Mouse (Mus musculus): ENCODE measurements at regions not wholly inside any gene's neighbourhood (a gene's known extent, or its start where the extent isn't known, plus 50 kb on each side); places are given as distances from the start of the nearest gene placed in this dataset.

GRCm38 (mm10) chr11:44156490-44157345 is 243.1 kb upstream of the Il12b start:
- DNase-seq, result no peak

DNA sequence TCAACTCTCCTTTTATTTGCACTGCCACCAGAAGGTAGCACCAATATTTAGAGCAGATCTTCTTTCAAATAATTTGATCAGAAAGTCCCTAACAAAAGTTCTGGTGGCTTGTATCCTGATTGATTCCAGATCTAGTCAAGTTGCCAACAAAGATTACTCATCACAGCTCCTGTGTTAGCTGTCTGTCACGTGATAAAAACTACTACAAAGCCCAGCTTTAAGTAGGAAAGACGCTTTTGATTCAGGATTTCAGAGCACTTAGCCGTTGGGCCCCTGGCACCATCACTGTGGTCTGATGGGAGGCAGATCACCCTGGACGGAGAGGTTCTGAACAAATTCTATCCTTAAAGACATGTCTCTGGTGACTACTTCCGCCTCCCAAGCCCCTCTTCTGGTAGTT is 241.6 kb upstream of the Il12b start:
- DNase-seq, result no peak

DNA sequence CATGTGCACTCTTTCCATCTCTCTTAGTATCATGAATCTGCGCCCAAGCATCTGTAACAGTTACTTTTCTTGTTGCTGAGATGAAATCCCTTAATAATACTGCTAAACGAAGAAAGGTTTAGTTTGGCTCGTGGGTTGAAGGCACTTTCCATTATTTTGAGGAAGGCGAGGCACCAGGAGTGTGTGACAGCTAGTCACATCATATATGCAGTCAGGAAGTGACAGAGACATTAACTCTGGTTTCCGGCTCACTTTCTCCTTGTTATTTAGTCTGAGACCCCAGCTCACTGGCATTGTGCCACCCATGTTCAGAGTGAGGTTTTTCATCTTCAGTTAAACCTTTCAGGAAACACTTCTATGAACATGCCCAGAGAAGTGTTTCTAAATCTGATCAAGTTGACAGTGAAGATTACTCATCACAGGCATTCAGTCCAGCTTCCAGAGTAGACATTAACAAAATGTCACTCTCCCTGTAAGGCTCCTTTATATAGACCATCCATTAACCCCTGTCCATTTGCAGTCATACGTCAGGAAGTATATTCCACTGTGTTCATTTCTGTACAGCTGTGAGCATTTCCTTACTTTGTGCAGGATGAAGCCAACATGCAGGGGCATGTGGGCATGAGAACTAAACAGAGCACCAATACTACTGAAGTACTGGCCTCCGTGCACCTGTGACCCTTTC is 238.0 kb upstream of the Il12b start:
- DNase-seq, result no peak

GRCm38 (mm10) chr11:44163049-44163448 is 236.8 kb upstream of the Il12b start:
- no peak for DNase-seq

GRCm38 (mm10) chr11:44163748-44164147 is 236.1 kb upstream of the Il12b start:
- DNase-seq, result no peak

DNA sequence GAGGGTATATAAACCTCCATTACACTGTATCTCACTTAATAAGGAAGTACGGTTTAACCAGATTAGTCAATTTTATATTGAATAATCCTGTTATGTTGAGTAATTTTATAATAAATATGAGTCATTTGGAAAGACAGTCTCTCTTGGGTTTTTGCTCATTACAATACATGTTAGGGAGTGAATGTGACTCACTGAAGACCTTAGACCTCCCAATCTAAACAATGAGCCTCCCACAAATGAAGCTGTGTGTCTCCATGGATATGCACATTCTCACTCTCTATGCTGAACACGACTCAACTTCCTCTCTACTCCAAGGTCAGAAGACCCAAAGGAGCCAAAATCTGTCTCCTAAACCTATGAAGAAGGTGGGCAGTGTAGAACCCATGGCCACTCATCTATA is 235.7 kb upstream of the Il12b start:
- DNase-seq, result no peak

DNA sequence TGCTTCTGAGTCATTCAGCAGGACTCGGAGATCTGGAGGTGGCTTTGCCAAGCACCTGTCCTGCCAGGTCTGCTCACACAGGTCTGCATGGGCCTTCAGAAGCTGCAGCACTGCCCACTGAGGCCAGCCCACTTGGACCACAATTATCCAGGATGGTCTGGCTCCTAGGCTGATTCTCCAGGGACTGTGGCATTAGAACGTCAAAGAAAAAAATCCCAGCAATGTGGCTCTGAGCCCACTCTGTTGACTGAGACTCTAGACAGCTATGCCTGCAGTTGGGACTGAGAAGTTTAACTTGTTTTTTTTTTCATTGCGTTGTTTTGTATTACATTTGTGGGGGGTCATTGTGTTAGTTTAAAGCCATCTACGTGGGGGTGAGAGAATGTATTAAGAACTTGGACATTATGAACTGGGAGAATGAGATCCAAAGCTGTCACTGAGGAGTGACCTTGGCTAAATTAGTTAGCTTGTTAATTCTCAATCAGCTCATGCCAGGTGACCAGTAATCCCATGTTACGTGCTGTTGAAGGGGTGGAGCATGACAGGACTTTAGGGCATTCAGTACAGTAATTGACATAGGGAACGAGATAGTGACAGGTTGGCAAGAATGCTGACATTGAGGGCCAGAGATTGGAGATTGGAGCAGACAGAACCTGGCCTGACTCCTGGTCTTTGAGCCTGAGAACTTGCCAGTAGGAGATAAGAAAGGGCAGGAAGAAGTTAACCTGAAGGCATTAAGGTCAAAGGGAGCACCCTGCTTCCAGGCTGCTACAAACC is 232.0 kb upstream of the Il12b start:
- DNase-seq, result peak; percentile 51 to 68

DNA sequence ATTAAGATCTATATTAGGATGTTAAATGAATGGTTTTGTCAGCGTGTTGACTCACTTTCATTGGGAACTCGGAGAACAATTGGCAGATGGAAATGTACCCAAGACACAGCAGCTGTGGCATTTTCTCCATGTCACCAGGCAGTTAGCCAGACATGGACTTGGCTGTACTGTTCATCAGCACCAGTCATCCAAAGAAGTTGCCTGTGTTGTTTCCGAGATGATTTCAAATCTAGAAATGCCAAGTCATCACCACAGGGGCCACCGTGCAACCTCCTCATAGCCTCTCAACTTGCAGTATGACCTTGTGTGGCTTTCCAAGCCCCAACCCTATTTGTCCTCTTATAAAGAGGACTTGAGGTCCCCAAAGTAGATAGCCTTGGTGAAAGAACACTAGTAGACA is 227.4 kb upstream of the Il12b start:
- DNase-seq, result peak; percentile 42 to 61

- no peak for DNase-seq
Observed at GRCm38 (mm10) chr11:44173196-44173595, 226.7 kb upstream of the Il12b start.

GRCm38 (mm10) chr11:44174548-44174947 is 225.3 kb upstream of the Il12b start:
- DNase-seq, result no peak

GRCm38 (mm10) chr11:44179711-44180110 is 220.2 kb upstream of the Il12b start:
- no peak for DNase-seq

DNA sequence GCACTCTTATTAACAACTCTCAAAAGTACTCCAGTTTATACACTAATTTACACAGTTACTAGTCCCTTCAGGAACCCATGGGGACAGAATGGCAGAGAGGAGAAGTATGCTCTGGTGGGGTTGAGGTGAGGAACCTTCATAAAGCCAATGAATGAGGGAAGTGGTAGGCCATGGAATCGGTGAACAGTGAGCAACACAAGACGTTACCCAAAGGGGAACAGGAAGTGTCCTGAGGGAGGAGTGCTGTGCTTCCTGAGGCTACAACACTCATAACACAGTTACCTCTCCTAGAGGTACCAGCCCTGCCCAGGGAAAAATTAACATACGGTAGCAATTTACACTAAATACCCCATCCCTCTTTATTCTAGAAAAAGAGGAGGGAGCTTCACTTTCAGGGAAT is 216.0 kb upstream of the Il12b start:
- DNase-seq, result no peak

DNA sequence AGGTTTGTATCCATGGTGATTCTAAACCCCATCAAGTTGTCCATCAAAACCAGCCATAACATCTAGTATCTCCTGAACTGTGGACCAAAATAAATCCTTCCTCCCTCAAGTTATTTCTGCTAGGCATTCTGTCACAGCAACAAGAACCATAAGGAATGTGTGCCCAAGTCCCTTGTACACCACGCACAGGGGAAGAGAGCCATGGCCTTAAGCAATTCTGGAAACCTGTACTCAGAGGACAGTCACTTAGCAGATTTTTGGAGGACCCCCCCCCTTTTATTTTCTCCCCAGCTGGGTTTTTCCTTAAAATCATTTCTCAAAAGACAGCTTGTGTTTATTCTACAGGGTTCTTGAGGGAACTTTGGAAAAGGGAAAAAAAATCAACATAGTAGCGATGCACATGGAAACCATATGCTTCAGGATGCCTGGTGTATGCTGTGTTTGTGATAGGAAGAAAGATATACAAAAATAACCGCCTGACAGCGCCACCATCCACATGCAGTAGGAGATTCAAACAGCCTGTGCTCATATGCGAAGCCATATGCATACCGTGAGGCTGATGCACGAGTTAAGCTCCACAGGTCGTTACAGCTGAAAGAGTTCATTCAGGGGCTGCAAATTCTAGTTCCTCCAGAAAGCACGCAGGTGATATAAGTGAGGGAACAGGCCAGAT is 214.5 kb upstream of the Il12b start:
- no peak for DNase-seq

DNA sequence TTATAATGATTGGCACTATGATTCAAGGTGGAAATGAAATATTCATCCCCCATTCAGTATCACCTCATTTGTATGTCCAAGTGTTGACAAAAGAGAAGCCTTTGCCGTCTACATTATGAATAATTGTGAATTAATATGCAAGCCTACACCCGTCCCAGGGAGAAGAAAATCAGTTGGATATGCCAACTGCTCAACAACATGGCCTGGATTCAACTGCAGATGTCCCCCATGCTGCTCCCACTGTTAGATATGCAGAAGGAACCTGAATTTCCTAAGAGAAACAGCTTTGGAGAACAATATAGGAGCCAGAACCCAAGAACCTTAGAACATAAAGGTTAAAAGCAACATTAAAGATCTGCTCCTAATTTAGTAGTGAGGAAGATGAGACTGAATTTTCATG is 211.7 kb upstream of the Il12b start:
- no peak for DNase-seq

DNA sequence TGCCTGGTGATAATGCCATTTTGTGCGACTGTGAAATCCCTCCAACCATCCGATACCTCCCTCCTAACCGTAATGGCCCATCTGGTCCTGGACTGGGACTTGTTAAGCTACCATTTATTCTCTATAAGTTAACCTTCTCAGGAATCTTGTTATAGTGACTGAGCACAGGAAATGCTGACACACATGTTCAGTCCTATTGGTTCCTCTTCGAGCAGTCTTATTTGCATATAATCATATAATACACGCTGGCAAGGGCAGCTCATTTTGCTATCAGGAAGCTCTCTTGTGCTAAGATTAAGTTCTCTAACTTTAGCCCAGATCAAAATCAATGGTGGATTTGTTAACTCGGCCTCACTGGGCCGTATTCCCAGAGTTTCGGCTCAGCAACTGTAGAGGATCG is 206.1 kb upstream of the Il12b start:
- no peak for DNase-seq

DNA sequence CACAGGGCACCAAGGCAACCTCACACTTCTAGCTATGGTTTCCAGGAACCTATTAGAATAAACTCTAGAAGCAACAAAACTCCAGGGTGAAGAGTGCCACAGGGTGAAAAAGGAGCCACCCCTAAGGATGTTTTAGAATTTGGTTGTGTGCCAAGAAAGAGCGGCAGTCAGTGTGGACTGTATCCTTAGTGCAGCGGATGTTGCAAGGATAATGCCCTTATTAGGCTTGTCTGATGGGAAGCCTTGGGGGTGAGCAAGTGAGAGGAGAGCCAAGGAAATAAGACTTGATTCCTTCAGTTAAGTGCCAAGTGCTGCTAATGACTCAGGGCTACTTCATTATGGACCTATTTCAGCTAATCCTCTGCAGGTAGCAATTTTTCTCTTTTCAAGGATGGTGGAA is 197.1 kb upstream of the Il12b start:
- no peak for DNase-seq

DNA sequence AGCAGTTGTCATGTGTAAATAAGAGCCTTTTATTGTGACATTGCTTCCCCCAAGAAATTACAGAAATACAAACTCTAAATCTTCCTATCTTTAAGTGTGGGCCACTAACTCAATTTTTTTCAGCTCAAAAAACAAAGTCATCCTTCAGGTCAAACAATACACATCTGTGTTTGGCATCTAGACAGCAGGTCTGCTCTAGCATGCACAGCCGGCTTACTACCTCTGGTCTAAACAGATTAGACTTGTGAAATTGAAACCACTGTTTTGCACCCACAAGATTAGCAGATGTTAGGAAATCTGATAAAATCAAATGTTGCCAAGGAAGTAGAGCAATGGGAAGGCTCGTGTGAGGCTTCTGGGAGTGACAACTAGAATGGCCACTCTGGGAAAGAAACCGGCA is 195.5 kb upstream of the Il12b start:
- no peak for DNase-seq

DNA sequence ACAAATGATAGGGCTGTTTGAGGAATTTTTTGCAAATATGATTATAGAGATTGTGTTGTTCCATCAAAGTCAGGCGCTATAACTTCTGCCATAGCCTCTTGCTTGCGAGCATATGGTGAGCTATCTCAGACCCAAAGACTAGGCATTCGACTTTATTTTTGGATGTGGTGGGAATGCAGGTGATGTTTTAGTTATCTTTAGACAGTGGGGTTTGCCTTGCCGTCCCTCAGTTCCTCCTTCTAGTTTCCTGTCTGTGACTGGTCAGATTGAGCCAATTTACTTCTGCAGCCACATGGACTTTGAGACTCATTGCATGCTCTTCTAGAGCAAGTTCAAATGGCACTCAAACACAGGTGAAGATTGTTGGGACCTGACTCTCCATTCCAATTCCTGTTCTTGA is 193.0 kb upstream of the Il12b start:
- DNase-seq, result no peak

DNA sequence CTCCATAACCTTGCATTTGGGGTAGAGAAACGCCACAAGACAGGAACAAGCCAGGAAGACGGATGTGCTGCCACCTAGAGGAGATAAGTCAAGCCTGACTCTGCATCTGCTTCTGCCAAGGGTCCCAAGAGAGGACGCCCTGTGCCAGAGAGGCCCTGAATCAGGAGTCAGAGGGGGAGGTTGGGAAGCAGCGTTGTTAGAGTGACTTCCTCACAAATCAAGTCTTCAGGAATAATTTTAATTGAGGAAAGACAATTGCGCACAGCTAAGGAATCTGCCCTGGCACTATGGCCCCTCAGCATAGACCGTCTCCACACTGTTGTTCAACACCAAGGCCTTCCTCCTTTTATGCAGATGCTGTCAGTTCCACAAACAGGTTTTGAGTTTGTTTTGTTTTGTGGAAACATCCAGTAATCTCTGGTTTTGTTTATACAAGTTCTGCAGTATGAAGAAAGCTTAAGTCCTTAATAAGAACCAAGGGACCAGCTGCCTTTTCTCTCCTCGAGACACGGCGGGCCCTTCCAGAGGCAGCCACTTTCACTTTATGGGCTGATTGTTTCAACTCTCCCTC is 187.9 kb upstream of the Il12b start:
- peak; percentile 46 to 66 for DNase-seq

- DNase-seq, result no peak
Observed at GRCm38 (mm10) chr11:44214095-44214494, 185.8 kb upstream of the Il12b start.

DNA sequence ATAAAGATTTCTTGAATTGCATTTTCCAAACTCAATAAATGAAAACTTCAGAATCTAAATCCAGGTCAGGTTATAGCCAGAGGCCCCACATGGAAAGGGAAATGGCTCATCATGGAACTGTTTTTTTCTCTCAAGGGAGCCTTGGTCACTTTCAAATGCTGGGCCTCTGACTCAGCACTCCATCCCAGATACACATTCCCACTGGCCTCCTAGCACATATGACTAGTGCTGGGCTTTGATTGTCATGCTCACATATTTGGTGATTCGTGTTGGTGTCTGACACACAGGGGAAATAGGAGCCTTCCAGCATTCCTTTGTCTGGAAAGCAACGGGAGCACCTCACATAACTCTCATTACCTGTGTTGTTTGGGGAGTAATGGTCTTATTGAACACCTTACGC is 183.5 kb upstream of the Il12b start:
- DNase-seq, result no peak

DNA sequence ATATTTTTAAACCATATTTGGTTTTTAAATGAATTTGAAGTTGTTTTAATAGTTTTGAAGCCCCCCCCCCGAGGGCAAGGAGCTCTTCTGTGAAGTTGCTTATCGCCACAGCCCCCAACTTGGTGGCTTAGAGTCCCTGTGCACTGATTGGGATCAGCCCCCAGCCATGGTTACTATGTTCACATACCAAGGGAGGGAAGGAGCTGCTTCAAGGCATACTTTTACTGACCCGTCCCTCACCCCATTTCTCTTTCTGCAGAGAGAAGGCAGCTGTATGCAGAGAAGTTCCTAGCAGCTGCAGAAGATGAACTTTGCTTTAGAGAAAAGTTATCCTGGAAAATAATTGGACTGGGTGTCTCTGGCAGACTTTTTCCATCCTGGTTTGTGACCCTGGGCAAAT is 179.9 kb upstream of the Il12b start:
- no peak for DNase-seq
